Mouse (Mus musculus) ES-E14 (cell line): ENCODE results near the gene Nrtn. TPM values are rescaled to one million over a fixed set of nuclear protein-coding genes. Genes with fewer than 3 reads are reported as not detected.

Source experiments
- DNase-seq: peaks from one replicate; pipeline ENCODE4 v3.0.0-alpha.2; 2013; ENCODE audit warnings: low read depth, low spot score
- H3K27ac ChIP-seq: 2 replicates; pipeline ENCODE4 v1.5.1; 2012; ENCODE audit warnings: low read depth, mild to moderate bottlenecking, low read length, moderate library complexity, mixed read lengths; ENCODE audit not compliant: poor library complexity, insufficient read depth, severe bottlenecking
- H3K36me3 ChIP-seq: 2 replicates; pipeline ENCODE4 v1.6.1; 2012; ENCODE audit warnings: mild to moderate bottlenecking, low read length, moderate library complexity, mixed read lengths; ENCODE audit not compliant: control insufficient read depth, poor library complexity, insufficient read depth, severe bottlenecking
- H3K4me1 ChIP-seq, 2 experiments: fragments of 150-350 bp in 1 of 2; sonication (generic) in 1 of 2; 2 replicates each; pipeline ENCODE4 v1.6.1; 2012; ENCODE audit warnings: low read length in 2 of 2, mild to moderate bottlenecking in 1 of 2, mixed read lengths in 1 of 2; ENCODE audit not compliant: control insufficient read depth in 2 of 2, insufficient read depth in 2 of 2, poor library complexity in 1 of 2
- H3K4me3 ChIP-seq, 2 experiments: fragments of 150-350 bp in 1 of 2; sonication (generic) in 1 of 2; 2 replicates each; pipeline ENCODE4 v1.5.1; 2012; ENCODE audit warnings: low read length in 2 of 2, low read depth in 1 of 2, mild to moderate bottlenecking in 1 of 2, mixed read lengths in 1 of 2; ENCODE audit not compliant: insufficient read depth in 1 of 2, poor library complexity in 1 of 2, severe bottlenecking in 1 of 2
- H3K9ac ChIP-seq: 2 replicates; pipeline ENCODE4 v1.6.1; 2012; ENCODE audit warnings: low read depth, mild to moderate bottlenecking, low read length, mixed read lengths; ENCODE audit not compliant: poor library complexity, insufficient read depth, severe bottlenecking
- H3K9me3 ChIP-seq: fragments of 150-350 bp; sonication (generic); 2 replicates; pipeline ENCODE4 v1.6.1; 2012; ENCODE audit warnings: low read depth, mild to moderate bottlenecking, low read length; ENCODE audit not compliant: control insufficient read depth, insufficient read depth
- CHD2 ChIP-seq: IDR thresholded peaks from 2 replicates; pipeline ENCODE4 v1.6.1; 2014; ENCODE audit warnings: mild to moderate bottlenecking, low read depth, low read length, inconsistent platforms
- HCFC1 ChIP-seq: IDR thresholded peaks from 2 replicates; pipeline ENCODE4 v1.6.1; 2012; ENCODE audit warnings: low read length, inconsistent platforms, borderline replicate concordance; ENCODE audit not compliant: insufficient read depth
- MAFK ChIP-seq: IDR thresholded peaks from 2 replicates; pipeline ENCODE4 v1.6.1; 2014; ENCODE audit warnings: mild to moderate bottlenecking, low read depth, low read length, inconsistent platforms; ENCODE audit not compliant: insufficient read depth
- ZC3H11A ChIP-seq: IDR thresholded peaks from 2 replicates; pipeline ENCODE4 v1.6.1; 2012; ENCODE audit warnings: low read depth, mild to moderate bottlenecking, inconsistent platforms, low read length, borderline replicate concordance
- ZNF384 ChIP-seq: IDR thresholded peaks from 2 replicates; pipeline ENCODE4 v1.6.1; 2012; ENCODE audit warnings: low read depth, low read length, inconsistent platforms
- in situ Hi-C, 2 experiments: fragments of 600-800 bp; cut with MboI; formaldehyde crosslinking; loops; one replicate each; pipeline ENCODE4 v1.15.1; 2025; ENCODE audit warnings: low sequenced_read_pairs in 2 of 2, inconsistent platforms in 1 of 2; ENCODE audit not compliant: unreplicated experiment in 2 of 2
- total RNA-seq: library from RNA; depleted of rRNA; stranded (reverse); fragments of 300-350 nt; gene quantifications from 2 replicates; pipeline ENCODE4 v1.2.3, GENCODE M21; 2012

Gene Nrtn
- total RNA-seq, 1 experiment = 8.4 TPM

- H3K4me1 ChIP-seq = peaks cover 0 to 9% of the 10 kb centered on the region in 2 experiments; a peak in 2 of 4 replicates
- H3K9ac ChIP-seq = peak overlapping the region; percentile 89
- no peak for DNase-seq
- peak overlapping the region; percentile 26 for H3K27ac ChIP-seq
- H3K4me3 ChIP-seq = peak overlapping the region; percentile 94 to 96
- TF ChIP-seq ZNF384 (no peak), HCFC1 (no peak), MAFK (no peak), ZC3H11A (no peak), CHD2 (no peak)
- peaks cover 19% of the 10 kb centered on the region for H3K36me3 ChIP-seq
- in situ Hi-C loops = no loop called here
- H3K9me3 ChIP-seq = no peaks in the 10 kb centered on the region
Measured at GRCm38 (mm10) chr17:56715914-56716654, 41.2 kb downstream of the Nrtn start.

- in situ Hi-C loops = no loop called here
- no peak overlapping the region for H3K4me3 ChIP-seq
Measured at GRCm38 (mm10) chr17:56715360-56715759, 42.0 kb downstream of the Nrtn start.

GRCm38 (mm10) chr17:56709708-56710107 lies 47.6 kb downstream of the Nrtn start:
- peaks cover 73% of the 10 kb centered on the region for H3K36me3 ChIP-seq

More at GRCm38 (mm10) chr17:56715360-56715759, 42.0 kb downstream of the Nrtn start:
- Histone ChIP-seq H3K4me1 (peaks cover 0 to 14% of the 10 kb centered on the region in 2 experiments; a peak in 2 of 4 replicates), H3K36me3 (peaks cover 25% of the 10 kb centered on the region), H3K27ac (no peak overlapping the region), H3K9ac (no peak overlapping the region), H3K9me3 (no peaks in the 10 kb centered on the region)
- TF ChIP-seq ZC3H11A (no peak), CHD2 (no peak), MAFK (no peak), HCFC1 (no peak), ZNF384 (no peak)
- DNase-seq = no peak

GRCm38 (mm10) chr17:56708692-56709091 lies 48.6 kb downstream of the Nrtn start:
- in situ Hi-C loops = no loop called here
- DNase-seq = no peak
- H3K9ac ChIP-seq = peak overlapping the region; percentile 49; the same call in 1 of the 2 replicates
- H3K9me3 ChIP-seq = no peaks in the 10 kb centered on the region
- H3K4me1 ChIP-seq = peaks cover 0 to 29% of the 10 kb centered on the region in 2 experiments; a peak in 2 of 4 replicates
- peaks cover 80% of the 10 kb centered on the region for H3K36me3 ChIP-seq
- peak overlapping the region; percentile 82 for H3K27ac ChIP-seq
- TF ChIP-seq ZNF384 = no peak
- TF ChIP-seq MAFK = no peak
- TF ChIP-seq CHD2 = no peak
- TF ChIP-seq ZC3H11A = no peak
- TF ChIP-seq HCFC1 = no peak
- H3K4me3 ChIP-seq = no peak overlapping the region

More at GRCm38 (mm10) chr17:56709708-56710107, 47.6 kb downstream of the Nrtn start:
- peaks cover 0 to 29% of the 10 kb centered on the region in 2 experiments; a peak in 2 of 4 replicates for H3K4me1 ChIP-seq
- peak overlapping the region; percentile 60 for H3K9ac ChIP-seq
- peak overlapping the region; percentile 82 for H3K27ac ChIP-seq
- no peaks in the 10 kb centered on the region for H3K9me3 ChIP-seq
- H3K4me3 ChIP-seq = peak overlapping the region in 1 of 2 experiments; percentile 29; a peak in 3 of 4 replicates
- DNase-seq = no peak
- in situ Hi-C loops = no loop called here
- TF ChIP-seq ZNF384 = no peak
- no peak for TF ChIP-seq MAFK
- TF ChIP-seq HCFC1 = no peak
- TF ChIP-seq CHD2 = no peak
- TF ChIP-seq ZC3H11A = no peak
